In genomic region chr7:34930263-34930757, GRCm38 (mm10) we compare ENCODE assay signal across 10 mouse cellular contexts. TPM values are rescaled to one million over a fixed set of nuclear protein-coding genes. Genes with fewer than 3 reads are reported as not detected.
DNase-seq lines count a peak whose midpoint lies in the region; ATAC-seq and TF ChIP-seq lines count a peak whose summit lies in the region.
"Had no signal": no experiment of that assay in that cellular context is flagged by ENCODE, and none has a peak within 500 bp of the region (broad histone marks: within the 10 kb centered on the region; RNA-seq: fewer than 3 reads in every experiment).

No protein-coding gene starts in this region.

- peaks cover 28% of the 10 kb centered on the region for H3K4me1 ChIP-seq in forebrain, embryonic 12.5 days
- peaks cover 9% of the 10 kb centered on the region; the same call in 1 of the 2 replicates for H3K4me1 ChIP-seq in forebrain, embryonic 15.5 days
- H3K4me1 ChIP-seq in kidney, postnatal 0 days (replicated peaks; ENCODE audit: insufficient read depth, low read length): peaks cover 15% of the 10 kb centered on the region; the same call in 1 of the 2 replicates
- no peaks in the 10 kb centered on the region for H3K4me1 ChIP-seq in kidney, adult 2 months (ENCODE audit: control insufficient read depth, insufficient read depth, low read length)
- H3K4me1 ChIP-seq in hindbrain, embryonic 16.5 days (ENCODE audit: control insufficient read depth, insufficient read depth, low read depth, low read length): peaks cover 16% of the 10 kb centered on the region

- no peaks in the 10 kb centered on the region for H3K79me2 ChIP-seq in myocyte (ENCODE audit: control insufficient read depth, insufficient read depth)

- no peaks in the 10 kb centered on the region for H3K27me3 ChIP-seq in forebrain, embryonic 12.5 days
- no peaks in the 10 kb centered on the region for H3K27me3 ChIP-seq in forebrain, embryonic 15.5 days
- H3K27me3 ChIP-seq in kidney, postnatal 0 days (ENCODE audit: insufficient read depth, low read length): no peaks in the 10 kb centered on the region
- no peaks in the 10 kb centered on the region for H3K27me3 ChIP-seq in kidney, adult 2 months (replicated peaks; ENCODE audit: control insufficient read depth, insufficient read depth, low read length)
- H3K27me3 ChIP-seq in hindbrain, embryonic 16.5 days (replicated peaks; ENCODE audit: control insufficient read depth, insufficient read depth, low read length): no peaks in the 10 kb centered on the region
- H3K27me3 ChIP-seq in myocyte (ENCODE audit: control insufficient read depth, insufficient read depth, insufficient read length): no peaks in the 10 kb centered on the region

- no peak for TF ChIP-seq POLR2A in kidney, adult 2 months (IDR thresholded peaks at IDR 0.05; ENCODE audit: low read depth, low read length)
- no peak for TF ChIP-seq POLR2A in myocyte (IDR thresholded peaks at IDR 0.05; ENCODE audit: insufficient read length, low read depth)

- no peak for ATAC-seq in forebrain, embryonic 12.5 days (ENCODE audit: low FRiP score)
- no peak for ATAC-seq in forebrain, embryonic 15.5 days (replicated peaks)
- no peak for ATAC-seq in kidney, postnatal 0 days (replicated peaks; ENCODE audit: low FRiP score, low read depth)
- peak; percentile 12; the same call in 1 of the 2 replicates for ATAC-seq in hindbrain, embryonic 16.5 days
- no peak for ATAC-seq in CD4-positive, CD25-positive, alpha-beta regulatory T cell, adult 4 months

- H3ac ChIP-seq in myocyte (ENCODE audit: control insufficient read depth, insufficient read length): no peak overlapping the region

- H3K36me3 ChIP-seq in forebrain, embryonic 12.5 days (replicated peaks): peaks cover 16% of the 10 kb centered on the region; the same call in 1 of the 2 replicates
- no peaks in the 10 kb centered on the region for H3K36me3 ChIP-seq in forebrain, embryonic 15.5 days
- peaks cover 21% of the 10 kb centered on the region for H3K36me3 ChIP-seq in kidney, postnatal 0 days (ENCODE audit: insufficient read depth, low read length)
- H3K36me3 ChIP-seq in kidney, adult 2 months (ENCODE audit: control insufficient read depth, insufficient read depth, low read length): no peaks in the 10 kb centered on the region
- H3K36me3 ChIP-seq in hindbrain, embryonic 16.5 days (ENCODE audit: control insufficient read depth, insufficient read depth, low read length): peaks cover 11% of the 10 kb centered on the region
- peaks cover 5% of the 10 kb centered on the region for H3K36me3 ChIP-seq in myocyte (ENCODE audit: control insufficient read depth, insufficient read depth)

- no peak overlapping the region for H3K9ac ChIP-seq in forebrain, embryonic 12.5 days
- no peak overlapping the region for H3K9ac ChIP-seq in forebrain, embryonic 15.5 days (replicated peaks)
- no peak overlapping the region for H3K9ac ChIP-seq in kidney, postnatal 0 days (ENCODE audit: low read depth, low read length)
- H3K9ac ChIP-seq in hindbrain, embryonic 16.5 days (ENCODE audit: low read depth, low read length): 0 out of 2 replicates have a peak overlapping the region, but pooled peaks have one; percentile 31

- H3K9me3 ChIP-seq in forebrain, embryonic 12.5 days: no peaks in the 10 kb centered on the region
- no peaks in the 10 kb centered on the region for H3K9me3 ChIP-seq in forebrain, embryonic 15.5 days
- no peaks in the 10 kb centered on the region for H3K9me3 ChIP-seq in kidney, postnatal 0 days (replicated peaks; ENCODE audit: low read length)
- H3K9me3 ChIP-seq in hindbrain, embryonic 16.5 days (ENCODE audit: control insufficient read depth, low read length): no peaks in the 10 kb centered on the region

- no peak overlapping the region for H3K4me3 ChIP-seq in forebrain, embryonic 12.5 days (replicated peaks)
- H3K4me3 ChIP-seq in forebrain, embryonic 15.5 days: no peak overlapping the region
- no peak overlapping the region for H3K4me3 ChIP-seq in kidney, postnatal 0 days (replicated peaks; ENCODE audit: low read depth, low read length)
- H3K4me3 ChIP-seq in kidney, adult 2 months (ENCODE audit: insufficient read depth, low read depth, low read length): no peak overlapping the region
- H3K4me3 ChIP-seq in hindbrain, embryonic 16.5 days (ENCODE audit: low read length): no peak overlapping the region
- H3K4me3 ChIP-seq in myocyte: no peak overlapping the region

- peak overlapping the region; percentile 21 for H3K27ac ChIP-seq in forebrain, embryonic 12.5 days
- no peak overlapping the region for H3K27ac ChIP-seq in forebrain, embryonic 15.5 days (replicated peaks)
- H3K27ac ChIP-seq in kidney, postnatal 0 days: peak overlapping the region; percentile 42; the same call in 1 of the 2 replicates
- no peak overlapping the region for H3K27ac ChIP-seq in kidney, adult 2 months (ENCODE audit: insufficient read depth, low read depth, low read length)
- no peak overlapping the region for H3K27ac ChIP-seq in hindbrain, embryonic 16.5 days (ENCODE audit: low read depth, low read length)

- DNase-seq in kidney, postnatal 0 days (ENCODE audit: low spot score): no peak
- DNase-seq in kidney, adult 2 months: no peak
- no peak for DNase-seq in thymus, postnatal 4 days
- DNase-seq: lung, postnatal 36 days; thymus, postnatal 25 days had no signal

- 70% methylated on average over 7 of the region's 7 CpGs for WGBS in forebrain, embryonic 12.5 days
- 54% methylated on average over 7 of the region's 7 CpGs for WGBS in forebrain, embryonic 15.5 days
- 43% methylated on average over 7 of the region's 7 CpGs for WGBS in kidney, postnatal 0 days
- 52% methylated on average over 7 of the region's 7 CpGs for WGBS in kidney, adult 2 months
- 58% methylated on average over 7 of the region's 7 CpGs for WGBS in hindbrain, embryonic 16.5 days

- no peak overlapping the region for H3K4me2 ChIP-seq in forebrain, embryonic 12.5 days
- no peak overlapping the region for H3K4me2 ChIP-seq in forebrain, embryonic 15.5 days (replicated peaks)
- H3K4me2 ChIP-seq in kidney, postnatal 0 days (ENCODE audit: low read length): no peak overlapping the region
- H3K4me2 ChIP-seq in hindbrain, embryonic 16.5 days (ENCODE audit: low read length): no peak overlapping the region
- peak overlapping the region; percentile 46 for H3K4me2 ChIP-seq in myocyte (ENCODE audit: low read depth)

- no peak for TF ChIP-seq CTCF in kidney, postnatal 0 days (IDR thresholded peaks at IDR 0.05; ENCODE audit: low read depth)
- TF ChIP-seq CTCF in kidney, adult 2 months (conservative IDR thresholded peaks at IDR 0.05; ENCODE audit: insufficient read depth, insufficient read length, low read depth, low read length): no peak

TF ChIP-seq in myocyte, 11 proteins besides CTCF, POLR2A, EP300 and RAD21:
- no peak for TF ChIP-seq SRF (IDR thresholded peaks at IDR 0.05; ENCODE audit: control insufficient read depth, insufficient read length, low read depth)
- TF ChIP-seq REST (IDR thresholded peaks at IDR 0.05; ENCODE audit: insufficient read depth, insufficient read length): no peak

RNA-seq across cellular contexts. Expression of gene Pepd, which starts 18.1 kb away (rescaled TPM):
- 54.9 and 58.6 TPM in 2 replicates for polyA plus RNA-seq in forebrain, embryonic 12.5 days (2016; fragmentation: Nextera tagmentation; extraction: Ambion mirVana)
- polyA plus RNA-seq in forebrain, embryonic 15.5 days (2015; fragmentation: Nextera tagmentation; extraction: Ambion mirVana): 51.4 and 51.7 TPM in 2 replicates
- 150 and 172 TPM in 2 replicates for polyA plus RNA-seq in kidney, postnatal 0 days (2015; fragmentation: Nextera tagmentation; extraction: Ambion mirVana)
- polyA plus RNA-seq in kidney, adult 2 months (2012; rRNA removed): 299 and 326 TPM in 2 replicates
- polyA plus RNA-seq in hindbrain, embryonic 16.5 days (2015; fragmentation: Nextera tagmentation; extraction: Ambion mirVana): 66.2 and 69.5 TPM in 2 replicates
- polyA plus RNA-seq in myocyte (2012; fragmentation: generic; extraction: Trizol): 82.1 TPM
- 10 to 100 TPM; 49.8 to 70.8 TPM for polyA plus RNA-seq in CD4-positive, CD25-positive, alpha-beta regulatory T cell, adult 4 months (2017; shearing (Covaris generic))

Comparison
In these comparisons a context has a peak if more than half of its experiments do, and no peak if none do; other contexts are left out.
1. H3K27ac ChIP-seq: peak in forebrain, embryonic 12.5 days (single experiment) and kidney, postnatal 0 days (single experiment); none in forebrain, embryonic 15.5 days (single experiment), kidney, adult 2 months (single experiment) and hindbrain, embryonic 16.5 days (single experiment).